Comparison of ENCODE assay signal across 25 mouse cellular contexts in genomic region chr3:58552001-58552811, GRCm38 (mm10). TPM values are rescaled to one million over a fixed set of nuclear protein-coding genes. Genes with fewer than 3 reads are reported as not detected.
DNase-seq lines count a peak whose midpoint lies in the region; ATAC-seq and TF ChIP-seq lines count a peak whose summit lies in the region.
"Had no signal": no experiment of that assay in that cellular context is flagged by ENCODE, and none has a peak within 500 bp of the region (broad histone marks: within the 10 kb centered on the region; RNA-seq: fewer than 3 reads in every experiment).

No protein-coding gene starts in this region.

- TF ChIP-seq RAD21 in MEL (IDR thresholded peaks at IDR 0.05; ENCODE audit: low read depth, low read length), result no peak

- H3K36me3 ChIP-seq in MEL (ENCODE audit: control insufficient read depth in 1 of 2, insufficient read depth in 2 of 2, low read length in 2 of 2), result peaks cover 2 to 32% of the 10 kb centered on the region in 2 experiments
- peaks cover 11% of the 10 kb centered on the region for H3K36me3 ChIP-seq in splenic B cell, adult 2 months (ENCODE audit: control insufficient read depth, insufficient read depth, low read length, poor library complexity, severe bottlenecking)

- no peaks in the 10 kb centered on the region for H3K79me2 ChIP-seq in MEL (ENCODE audit: control insufficient read depth, insufficient read depth, low read length, poor library complexity)

- no peak for TF ChIP-seq EP300 in MEL (IDR thresholded peaks at IDR 0.05; ENCODE audit: low read depth in 1 of 2, low read length in 2 of 2)

- no peaks in the 10 kb centered on the region for H3K9me3 ChIP-seq in MEL (replicated peaks; ENCODE audit: insufficient read depth, low read length)
- H3K9me3 ChIP-seq: forebrain, embryonic 13.5 days; limb, embryonic 13.5 days; lung, embryonic 15.5 days; midbrain, embryonic 10.5 days; midbrain, embryonic 15.5 days; neural tube, embryonic 12.5 days had no signal

- no peaks in the 10 kb centered on the region for H3K27me3 ChIP-seq in MEL (ENCODE audit: control insufficient read depth in 1 of 2, insufficient read depth in 2 of 2, low read length in 2 of 2)
- no peaks in the 10 kb centered on the region for H3K27me3 ChIP-seq in splenic B cell, adult 2 months (ENCODE audit: control insufficient read depth, insufficient read depth, low read length, poor library complexity, severe bottlenecking)
- H3K27me3 ChIP-seq: forebrain, embryonic 13.5 days; limb, embryonic 13.5 days; lung, embryonic 15.5 days; midbrain, embryonic 15.5 days; neural tube, embryonic 12.5 days had no signal

- no peak for TF ChIP-seq POLR2A in MEL (IDR thresholded peaks at IDR 0.05; ENCODE audit: control insufficient read depth in 1 of 2, insufficient read depth in 1 of 2, low read depth in 1 of 2, low read length in 2 of 2, poor library complexity in 1 of 2)

- H3K4me3 ChIP-seq in MEL (ENCODE audit: control insufficient read depth in 1 of 2, insufficient read depth in 1 of 2, low read depth in 2 of 2, low read length in 2 of 2), result no peak overlapping the region
- H3K4me3 ChIP-seq: forebrain, embryonic 13.5 days; layer of hippocampus, adult 2 months; limb, embryonic 13.5 days; lung, embryonic 15.5 days; midbrain, embryonic 10.5 days; midbrain, embryonic 15.5 days; neural tube, embryonic 12.5 days had no signal

- DNase-seq in spleen, postnatal 36 days (ENCODE audit: low spot score in 2 of 2), result peak; percentile 19 to 30
- DNase-seq in spleen, adult 18-20 months, result no peak
- DNase-seq in MEL (ENCODE audit: low read depth, low spot score), result peak; percentile 26
- DNase-seq in splenic B cell, adult 2 months (ENCODE audit: low read depth, low spot score), result peak; percentile 18
- no peak for DNase-seq in cerebellum, postnatal 25 days
- DNase-seq in urinary bladder, postnatal 4 days (ENCODE audit: low spot score in 2 of 2), result no peak
- no peak for DNase-seq in embryo, embryonic 11 days
- DNase-seq: adrenal gland, postnatal 14 days; B cell, adult 2 months; cerebellum, adult 2 months; cerebellum, postnatal 14 days; gastrocnemius, postnatal 10 days; kidney, adult 2 months; kidney, postnatal 36 days; right cerebral cortex, postnatal 4 days; thymus, adult 2 months; thymus, postnatal 36 days had no signal

- peak; percentile 84 for ATAC-seq in inflammation-experienced regulatory T-cells, adult 6 months
- ATAC-seq: forebrain, embryonic 13.5 days; midbrain, embryonic 15.5 days had no signal

- H3K9ac ChIP-seq in MEL (ENCODE audit: control insufficient read depth, low read depth, low read length, poor library complexity, severe bottlenecking), result no peak overlapping the region
- H3K9ac ChIP-seq: forebrain, embryonic 13.5 days; limb, embryonic 13.5 days; lung, embryonic 15.5 days; midbrain, embryonic 15.5 days; neural tube, embryonic 12.5 days had no signal

- no peak for TF ChIP-seq CTCF in MEL (IDR thresholded peaks at IDR 0.05 in 2 of 3, conservative IDR thresholded peaks at IDR 0.05 in 1 of 3; ENCODE audit: control insufficient read depth in 1 of 3, insufficient read depth in 1 of 3, low read depth in 2 of 3, low read length in 3 of 3, poor library complexity in 1 of 3, severe bottlenecking in 1 of 3)

- no peak overlapping the region for H3K27ac ChIP-seq in MEL (ENCODE audit: control insufficient read depth, low read depth, low read length)
- H3K27ac ChIP-seq: forebrain, embryonic 13.5 days; layer of hippocampus, adult 2 months; limb, embryonic 13.5 days; lung, embryonic 15.5 days; midbrain, embryonic 10.5 days; midbrain, embryonic 15.5 days; neural tube, embryonic 12.5 days had no signal

- peaks cover 0 to 2% of the 10 kb centered on the region in 2 experiments; a peak in 2 of 4 replicates for H3K4me1 ChIP-seq in MEL (ENCODE audit: control insufficient read depth in 1 of 2, insufficient read depth in 2 of 2, low read length in 2 of 2)
- H3K4me1 ChIP-seq: forebrain, embryonic 13.5 days; limb, embryonic 13.5 days; lung, embryonic 15.5 days; midbrain, embryonic 10.5 days; midbrain, embryonic 15.5 days; neural tube, embryonic 12.5 days had no signal

TF ChIP-seq in MEL, 35 proteins besides CTCF, POLR2A, EP300 and RAD21:
- TF ChIP-seq RCOR1 (IDR thresholded peaks at IDR 0.05; ENCODE audit: low read depth, low read length) (0 out of 2 replicates have a peak, but pooled peaks have one; percentile 53), GATA1 (IDR thresholded peaks at IDR 0.05; ENCODE audit: low read depth, low read length) (0 out of 2 replicates have a peak, but pooled peaks have one; percentile 28), ELF1 (IDR thresholded peaks at IDR 0.05; ENCODE audit: low read depth, low read length) (peak; percentile 50; the same call in 1 of the 2 replicates), E2F4 (IDR thresholded peaks at IDR 0.05; ENCODE audit: borderline replicate concordance, low read depth, low read length) (no peak)

RNA-seq across cellular contexts. Expression of gene Selenot, which starts 24.2 kb away (rescaled TPM):
- total RNA-seq in MEL (2012; rRNA removed), result 78.3 and 83.9 TPM in 2 replicates
- 100 to 1,000 TPM in 1 of 2 experiments, 10 to 100 TPM in 1; 89.5 to 107 TPM for polyA plus RNA-seq in MEL (2012; ENCODE audit: insufficient read depth in 1 of 2, insufficient read length in 2 of 2, low read depth in 1 of 2, low replicate concordance in 2 of 2, missing spikeins in 1 of 2)
- polyA plus RNA-seq in inflammation-experienced regulatory T-cells, adult 6 months (2017; shearing (Covaris generic)), result 10 to 100 TPM; 30.3 to 45.6 (median 39.6) TPM

RNA-seq across cellular contexts. Expression of gene Serp1, which starts 26.5 kb away (rescaled TPM):
- 78.7 and 96.3 TPM in 2 replicates for total RNA-seq in MEL (2012; rRNA removed)
- polyA plus RNA-seq in MEL (2012; ENCODE audit: insufficient read depth in 1 of 2, insufficient read length in 2 of 2, low read depth in 1 of 2, low replicate concordance in 2 of 2, missing spikeins in 1 of 2), result 10 to 100 TPM; 80.5 to 83.8 TPM
- polyA plus RNA-seq in inflammation-experienced regulatory T-cells, adult 6 months (2017; shearing (Covaris generic)), result 10 to 100 TPM; 40.4 to 51.7 (median 46.0) TPM

RNA-seq across cellular contexts. Expression of gene Eif2a, which starts 26.6 kb away (rescaled TPM):
- total RNA-seq in MEL (2012; rRNA removed), result 70.2 and 79.5 TPM in 2 replicates
- 100 to 1,000 TPM in 1 of 2 experiments, 10 to 100 TPM in 1; 67.3 to 192 TPM for polyA plus RNA-seq in MEL (2012; ENCODE audit: insufficient read depth in 1 of 2, insufficient read length in 2 of 2, low read depth in 1 of 2, low replicate concordance in 2 of 2, missing spikeins in 1 of 2)
- polyA plus RNA-seq in inflammation-experienced regulatory T-cells, adult 6 months (2017; shearing (Covaris generic)), result 10 to 100 TPM; 63.0 to 73.7 (median 67.5) TPM

Comparison
In these comparisons a context has a peak if more than half of its experiments do, and no peak if none do; other contexts are left out.
1. DNase-seq: peak in spleen, postnatal 36 days (2 of 2), MEL (single experiment) and splenic B cell, adult 2 months (single experiment); none in spleen, adult 18-20 months (0 of 2), cerebellum, postnatal 25 days (0 of 2), urinary bladder, postnatal 4 days (0 of 2) and embryo, embryonic 11 days (single experiment).